Mouse (Mus musculus): ENCODE measurements around the gene Cltb.

DNA sequence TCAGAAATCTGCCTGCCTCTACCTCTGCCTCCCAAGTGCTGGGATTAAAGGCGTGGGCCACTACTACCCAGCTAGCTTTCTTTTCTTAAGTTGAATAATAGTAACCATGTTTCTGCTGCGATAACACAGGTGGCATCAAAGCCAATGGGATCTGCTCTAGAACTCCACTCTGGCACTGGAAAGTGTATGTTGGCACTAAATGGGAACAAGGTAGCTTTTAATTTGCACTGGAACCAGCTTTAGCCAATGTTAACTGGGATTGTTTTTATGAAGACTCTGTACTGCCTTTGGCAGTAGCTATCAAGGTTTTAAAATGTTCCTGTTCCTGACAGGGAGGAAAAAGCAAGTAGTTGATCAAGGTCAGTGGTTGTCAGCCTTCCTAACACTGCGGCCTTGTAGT lies 23.9 kb upstream of the Cltb start:
- no peak for TF ChIP-seq POLR2A (IDR thresholded peaks at IDR 0.05; ENCODE audit: low read depth, low read length)
- TF ChIP-seq CTCF (IDR thresholded peaks at IDR 0.05; ENCODE audit: extremely low read depth, insufficient read depth, insufficient read length, insufficient replicate concordance) = no peak
